Mouse (Mus musculus) T-helper 17 cell (primary cell): ENCODE results near the gene Ankrd13d.

ENCODE experiments used
- in situ Hi-C, 2 experiments: fragments of 300-600 bp; cut with MboI, MseI; formaldehyde crosslinking; loops; 1 replicate in 1 of 2; 2 replicates in 1 of 2; pipeline ENCODE4 v1.15.1; 2025; ENCODE audit warnings: high pct_unique_total_duplicates in 2 of 2

The Ankrd13d gene

GRCm38 (mm10) chr19:4282898-4283553 lies at the start of gene Ankrd13d:
TSS of gene Ankrd13d (minus strand) at chr19:4283137.
- in situ Hi-C loops: no loop called here

GRCm38 (mm10) chr19:4332653-4333052 lies 49.7 kb upstream of the Ankrd13d start:
- in situ Hi-C loops: no loop called here

- in situ Hi-C loops: no loop called here
Measured at GRCm38 (mm10) chr19:4331273-4331672, 48.3 kb upstream of the Ankrd13d start.

- in situ Hi-C loops: no loop called here
Measured at GRCm38 (mm10) chr19:4330603-4331002, 47.7 kb upstream of the Ankrd13d start.

- in situ Hi-C loops: no loop called here
Measured at GRCm38 (mm10) chr19:4328737-4329304, 45.9 kb upstream of the Ankrd13d start.

- in situ Hi-C loops: no loop called here
Measured at GRCm38 (mm10) chr19:4326881-4327280, 43.9 kb upstream of the Ankrd13d start.

GRCm38 (mm10) chr19:4326106-4326505 lies 43.2 kb upstream of the Ankrd13d start:
- in situ Hi-C loops: no loop called here

GRCm38 (mm10) chr19:4322134-4322533 lies 39.2 kb upstream of the Ankrd13d start:
- in situ Hi-C loops: loop anchor here in 1 of 2 experiments (5.0 kb wide), 1 partner anchor 35 kb away; no protein-coding TSS in a partner anchor

GRCm38 (mm10) chr19:4321622-4322021 lies 38.7 kb upstream of the Ankrd13d start:
- in situ Hi-C loops: loop anchor here in 1 of 2 experiments (5.0 kb wide), 1 partner anchor 36 kb away; no protein-coding TSS in a partner anchor

- in situ Hi-C loops: no loop called here
Measured at GRCm38 (mm10) chr19:4319272-4319671, 36.3 kb upstream of the Ankrd13d start.

GRCm38 (mm10) chr19:4317181-4317580 lies 34.2 kb upstream of the Ankrd13d start:
- in situ Hi-C loops: no loop called here

- in situ Hi-C loops: no loop called here
Measured at GRCm38 (mm10) chr19:4315223-4315944, 32.4 kb upstream of the Ankrd13d start.

- in situ Hi-C loops: loop anchor here (5.0 kb wide), 1 partner anchor 42 kb away; the partner anchor contains the start of gene Ssh3 (in 2 of the 2)
Measured at GRCm38 (mm10) chr19:4309776-4310185, 26.8 kb upstream of the Ankrd13d start.

GRCm38 (mm10) chr19:4309302-4309701 lies 26.4 kb upstream of the Ankrd13d start:
- in situ Hi-C loops: no loop called here

GRCm38 (mm10) chr19:4306190-4306577 lies 23.2 kb upstream of the Ankrd13d start, which contains the start of gene Grk2:
TSS of gene Grk2 (minus strand) at chr19:4306222.
- in situ Hi-C loops: no loop called here

GRCm38 (mm10) chr19:4305491-4306189 lies 22.7 kb upstream of the Ankrd13d start:
- in situ Hi-C loops: no loop called here

GRCm38 (mm10) chr19:4304871-4305321 lies 22.0 kb upstream of the Ankrd13d start:
- in situ Hi-C loops: no loop called here

- in situ Hi-C loops: no loop called here
Measured at GRCm38 (mm10) chr19:4304251-4304821, 21.4 kb upstream of the Ankrd13d start.

- in situ Hi-C loops: no loop called here
Measured at GRCm38 (mm10) chr19:4303640-4303995, 20.7 kb upstream of the Ankrd13d start.

- in situ Hi-C loops: no loop called here
Measured at GRCm38 (mm10) chr19:4302936-4303639, 20.2 kb upstream of the Ankrd13d start.
